Comparison of ENCODE assay signal across 29 mouse cellular contexts in the genomic region with DNA sequence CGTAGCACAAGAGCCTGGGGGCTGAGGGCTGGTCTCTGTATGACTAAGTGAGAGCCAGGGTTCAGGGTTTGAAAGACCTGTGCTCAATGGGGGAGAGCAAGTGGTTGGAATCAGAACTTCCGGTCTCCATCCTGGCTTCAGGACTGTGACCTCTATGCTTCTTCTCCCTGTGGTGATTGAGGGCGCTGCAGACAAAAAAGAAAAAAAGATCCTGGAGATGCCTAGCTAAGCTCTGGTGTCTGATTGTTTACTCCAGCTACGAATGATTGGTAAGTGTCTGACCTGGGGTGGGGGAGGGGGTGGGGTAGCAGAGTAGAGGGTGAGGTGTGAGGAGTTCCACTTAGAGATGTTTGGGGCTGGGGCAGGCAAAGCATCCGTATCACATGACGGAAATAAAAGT. TPM values are rescaled to one million over a fixed set of nuclear protein-coding genes. Genes with fewer than 3 reads are reported as not detected.
DNase-seq lines count a peak whose midpoint lies in the region; ATAC-seq and TF ChIP-seq lines count a peak whose summit lies in the region.
"Had no signal": no experiment of that assay in that cellular context is flagged by ENCODE, and none has a peak within 500 bp of the region (broad histone marks: within the 10 kb centered on the region; RNA-seq: fewer than 3 reads in every experiment).

No protein-coding gene starts in this region.

- ATAC-seq in liver, embryonic 14.5 days (ENCODE audit: insufficient read depth) = no peak
- ATAC-seq: CD4-positive, CD25-positive, alpha-beta regulatory T cell, adult 4 months; forebrain, embryonic 13.5 days; forebrain, embryonic 16.5 days; hindbrain, postnatal 0 days; inflammation-experienced regulatory T-cells, adult 6 months had no signal

- TF ChIP-seq EP300 in liver, embryonic 14.5 days (IDR thresholded peaks at IDR 0.05; ENCODE audit: low read depth) = no peak

- H3K36me3 ChIP-seq in liver, embryonic 14.5 days (replicated peaks; ENCODE audit: control insufficient read depth, insufficient read depth, low read depth) = no peaks in the 10 kb centered on the region
- H3K36me3 ChIP-seq: embryonic facial prominence, embryonic 12.5 days; embryonic facial prominence, embryonic 15.5 days; forebrain, embryonic 10.5 days; heart, embryonic 12.5 days; heart, embryonic 15.5 days had no signal

- no peak overlapping the region for H3K9ac ChIP-seq in liver, embryonic 14.5 days (replicated peaks)
- H3K9ac ChIP-seq: embryonic facial prominence, embryonic 12.5 days; embryonic facial prominence, embryonic 15.5 days; forebrain, embryonic 13.5 days; heart, embryonic 12.5 days; heart, embryonic 15.5 days; hindbrain, embryonic 14.5 days had no signal

- no peaks in the 10 kb centered on the region for H3K9me3 ChIP-seq in liver, embryonic 14.5 days (ENCODE audit: control insufficient read depth, low read length)
- H3K9me3 ChIP-seq: embryonic facial prominence, embryonic 12.5 days; embryonic facial prominence, embryonic 15.5 days; forebrain, embryonic 10.5 days; forebrain, embryonic 13.5 days; heart, embryonic 12.5 days; heart, embryonic 15.5 days had no signal

- WGBS in liver, embryonic 14.5 days (ENCODE audit: insufficient replicate concordance) = 58% methylated on average over 6 of the region's 6 CpGs

- TF ChIP-seq CTCF in layer of hippocampus, adult 2 months (conservative IDR thresholded peaks at IDR 0.05) = 0 out of 2 replicates have a peak, but pooled peaks have one; percentile 11
- no peak for TF ChIP-seq CTCF in liver, embryonic 14.5 days (IDR thresholded peaks at IDR 0.05; ENCODE audit: low read depth)

- no peak overlapping the region for H3K27ac ChIP-seq in layer of hippocampus, adult 2 months
- no peak overlapping the region; the same call in 1 of the 2 replicates for H3K27ac ChIP-seq in liver, embryonic 14.5 days
- H3K27ac ChIP-seq: embryonic facial prominence, embryonic 12.5 days; embryonic facial prominence, embryonic 15.5 days; forebrain, embryonic 10.5 days; forebrain, embryonic 13.5 days; gastrocnemius, adult 2 months; heart, embryonic 15.5 days; hindbrain, embryonic 14.5 days; hindbrain, postnatal 0 days had no signal

- DNase-seq in layer of hippocampus, adult 2 months (ENCODE audit: low spot score in 2 of 2) = no peak
- no peak for DNase-seq in layer of hippocampus, adult 8-10 months (ENCODE audit: low spot score in 2 of 2)
- DNase-seq in liver, embryonic 14.5 days (ENCODE audit: low read depth in 3 of 3, low spot score in 3 of 3) = no peak
- no peak for DNase-seq in liver
- DNase-seq in ZHBTc4 (ENCODE audit: low read depth, low spot score) = peak; percentile 57
- DNase-seq in frontal cortex, postnatal 25 days (ENCODE audit: low spot score in 2 of 2) = no peak
- DNase-seq in urinary bladder, postnatal 36 days (ENCODE audit: low spot score in 2 of 2) = no peak
- DNase-seq: adrenal gland, adult 2 months; adrenal gland, postnatal 14 days; cerebellum, adult 11 months; cerebellum, adult 2 months; cerebellum, adult 9-11 months; cerebellum, postnatal 25 days; gastrocnemius, adult 2 months; gastrocnemius, postnatal 14 days; heart, adult 18-20 months; heart, postnatal 10 days; heart, postnatal 4 days had no signal

- H3K27me3 ChIP-seq in liver, embryonic 14.5 days (ENCODE audit: control insufficient read depth, insufficient read depth, low read length) = no peaks in the 10 kb centered on the region
- H3K27me3 ChIP-seq: embryonic facial prominence, embryonic 12.5 days; embryonic facial prominence, embryonic 15.5 days; forebrain, embryonic 13.5 days; heart, embryonic 15.5 days had no signal

- peak overlapping the region; percentile 28 for H3K4me2 ChIP-seq in liver, embryonic 14.5 days (ENCODE audit: low read depth)
- H3K4me2 ChIP-seq: embryonic facial prominence, embryonic 12.5 days; embryonic facial prominence, embryonic 15.5 days; forebrain, embryonic 13.5 days; heart, embryonic 12.5 days; heart, embryonic 15.5 days; hindbrain, embryonic 14.5 days had no signal

- no peak overlapping the region for H3K4me3 ChIP-seq in layer of hippocampus, adult 2 months
- no peak overlapping the region for H3K4me3 ChIP-seq in liver, embryonic 14.5 days (ENCODE audit: insufficient read depth in 1 of 2, low read depth in 2 of 2, low read length in 2 of 2)
- H3K4me3 ChIP-seq: embryonic facial prominence, embryonic 12.5 days; embryonic facial prominence, embryonic 15.5 days; forebrain, embryonic 10.5 days; forebrain, embryonic 13.5 days; gastrocnemius, adult 2 months; heart, embryonic 12.5 days; heart, embryonic 15.5 days had no signal

- peaks cover 5 to 25% of the 10 kb centered on the region in 2 experiments for H3K4me1 ChIP-seq in liver, embryonic 14.5 days (replicated peaks; ENCODE audit: control insufficient read depth in 2 of 2, insufficient read depth in 2 of 2, low read length in 1 of 2)
- H3K4me1 ChIP-seq: embryonic facial prominence, embryonic 15.5 days; forebrain, embryonic 13.5 days had no signal

RNA-seq across cellular contexts. Expression of gene Slc2a9, which starts 14.9 kb away (rescaled TPM):
- total RNA-seq in layer of hippocampus, adult 2 months (2021) = 1 to 10 TPM; 3.2 to 4.2 TPM
- 1 to 10 TPM; 1.9 to 5.3 (median 4.3) TPM for total RNA-seq in layer of hippocampus, adult 8-10 months (2022)
- 1.1 and 1.6 TPM in 2 replicates for polyA plus RNA-seq in liver, embryonic 14.5 days (2012; rRNA removed)
- 1.8 and 1.9 TPM in 2 replicates for polyA plus RNA-seq in liver, embryonic 14.5 days (2014; fragmentation: Nextera tagmentation; extraction: Ambion mirVana)
